Mouse (Mus musculus): ENCODE data around the gene Mocs2. TPM values are rescaled to one million over a fixed set of nuclear protein-coding genes. Genes with fewer than 3 reads are reported as not detected.

Mocs2 gene
- polyA plus RNA-seq (2012; rRNA removed) = 34.2 and 47.2 TPM in 2 replicates

DNA sequence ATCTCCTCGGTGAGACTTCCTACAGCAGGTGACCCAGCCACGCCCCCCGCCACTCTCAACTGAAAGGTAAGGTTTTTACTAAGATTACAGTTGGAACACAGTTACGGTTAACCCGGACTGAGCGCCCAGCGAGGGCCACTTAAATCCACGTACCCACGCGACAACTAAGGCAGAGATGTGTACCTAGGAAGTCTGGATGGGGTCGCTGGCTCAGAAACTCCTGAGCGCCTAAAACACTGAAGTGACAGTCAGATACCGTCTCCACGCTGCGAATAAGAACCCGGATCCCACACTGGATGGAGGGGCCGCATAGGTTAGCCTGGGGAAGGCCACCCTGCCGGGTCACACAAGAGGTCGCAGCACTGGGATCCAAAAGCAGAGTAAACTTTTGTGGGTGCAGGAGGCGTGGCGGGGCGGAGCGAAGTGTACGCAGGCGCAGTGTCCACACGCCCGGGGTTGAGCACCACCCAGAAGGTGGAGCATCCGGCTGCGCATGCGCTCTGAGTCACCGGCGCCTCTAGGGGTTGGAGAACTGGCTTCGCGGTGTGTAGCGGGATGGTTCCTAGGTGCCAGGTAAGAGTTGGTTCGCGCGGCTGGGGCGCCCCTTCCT lies at the start of gene Mocs2:
Mocs2 (plus strand) TSS at position 486 of the 610 bp plus-strand sequence.
- no peak for DNase-seq (ENCODE audit: low read depth)

DNA sequence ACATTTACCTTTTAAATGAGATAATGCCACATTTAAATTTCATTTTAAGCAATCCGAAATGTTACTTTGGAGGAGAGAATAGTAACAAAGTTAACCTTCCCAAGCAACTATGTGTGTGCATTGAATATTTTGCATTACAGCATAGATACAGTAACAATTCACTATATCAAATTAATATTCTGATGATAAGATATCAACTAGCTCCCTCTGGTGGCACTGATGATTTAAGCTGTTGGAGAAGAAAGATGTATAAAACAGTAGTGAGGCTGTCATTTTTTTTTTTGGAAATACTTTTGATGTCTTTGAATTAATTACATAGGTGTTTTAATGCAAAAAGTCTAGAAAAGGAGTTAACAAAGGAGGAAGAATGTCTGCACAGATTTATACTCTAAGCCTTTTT lies 26.5 kb upstream of the Mocs2 start:
- no peak for DNase-seq (ENCODE audit: low read depth)

DNA sequence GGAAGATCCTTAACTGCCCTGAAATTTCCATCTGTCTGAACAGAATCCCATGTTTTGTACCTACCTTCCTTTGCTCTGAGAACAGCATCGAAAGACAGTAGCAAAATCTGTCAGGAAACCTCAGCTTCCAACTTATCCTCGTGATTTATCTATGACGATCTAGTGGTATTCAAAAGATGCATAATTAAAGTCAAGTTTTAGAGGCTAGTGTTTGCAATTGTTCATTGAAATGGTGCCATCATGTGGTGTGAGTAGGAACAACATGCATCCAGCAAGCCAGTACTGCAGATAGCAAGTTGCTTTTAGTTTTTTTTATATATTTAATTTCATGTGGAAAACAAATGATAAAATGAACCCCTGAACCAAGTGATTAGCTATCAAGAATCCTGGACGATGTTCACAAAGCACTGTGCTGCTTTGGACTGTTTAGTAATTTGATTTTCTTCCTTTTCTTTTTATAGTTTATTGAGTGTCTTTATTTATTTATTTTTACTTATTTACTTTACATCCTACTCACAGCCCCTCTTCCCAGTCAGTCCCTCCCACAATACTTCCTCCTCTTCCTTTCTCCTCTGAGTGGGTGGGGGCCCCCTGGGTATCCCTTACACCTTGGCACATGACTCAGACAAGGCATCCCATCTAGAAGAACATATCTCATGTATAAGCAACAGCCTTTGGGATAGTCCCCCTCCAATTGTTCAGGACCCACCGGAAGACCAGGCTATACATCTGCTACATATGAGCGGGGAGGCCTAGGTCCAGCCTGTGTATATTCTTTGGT lies 24.6 kb upstream of the Mocs2 start:
- DNase-seq (ENCODE audit: low read depth) = no peak

DNA sequence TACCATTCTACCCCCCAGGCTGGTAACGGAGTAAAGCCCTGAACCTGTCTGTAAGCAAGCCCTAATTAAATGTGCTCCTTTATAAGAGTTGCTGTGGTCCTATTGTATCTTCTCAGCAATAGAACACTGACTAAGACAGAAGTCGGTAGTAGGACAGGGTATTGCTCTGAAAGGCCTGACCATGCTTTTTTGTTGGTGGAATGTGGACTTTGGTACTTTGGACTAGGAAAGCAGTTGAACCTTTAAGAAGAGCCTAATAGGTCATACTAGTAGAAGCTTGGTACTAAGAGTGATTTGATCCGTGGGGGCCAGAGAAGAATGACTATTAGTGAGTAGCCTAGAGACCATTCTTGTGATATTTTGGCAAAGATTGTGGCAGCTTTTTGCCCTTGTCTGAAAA lies 16.2 kb upstream of the Mocs2 start:
- DNase-seq (ENCODE audit: low read depth) = no peak

GRCm38 (mm10) chr13:114802971-114803370 lies 15.1 kb upstream of the Mocs2 start:
- DNase-seq (ENCODE audit: low read depth) = no peak

DNA sequence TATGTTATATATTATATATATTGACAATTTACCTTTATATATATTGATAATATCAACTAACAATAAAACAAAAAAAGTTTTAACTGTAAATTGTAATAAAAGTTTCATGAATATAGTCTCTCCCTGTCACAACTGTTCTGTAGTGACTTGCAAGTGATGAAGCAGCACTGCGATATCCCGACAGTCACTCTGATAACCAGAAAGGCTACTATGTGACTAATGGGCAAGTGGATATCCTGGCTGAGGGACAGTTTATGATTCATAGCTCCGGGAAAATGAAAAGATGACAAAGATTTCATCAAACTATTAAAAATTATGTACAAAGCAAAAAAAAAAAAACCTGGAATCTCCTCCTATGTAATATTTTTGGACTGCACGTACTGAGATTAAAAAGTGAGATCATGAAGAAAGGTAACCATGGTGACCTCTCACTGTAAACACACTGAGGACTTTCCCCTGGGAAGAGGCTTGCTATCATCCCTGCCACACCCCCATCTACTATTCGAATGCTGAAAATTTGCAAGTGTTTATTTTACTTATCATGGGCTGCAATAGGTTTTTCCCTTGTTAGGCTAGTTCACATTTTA lies 8.3 kb upstream of the Mocs2 start:
- DNase-seq (ENCODE audit: low read depth) = no peak

- DNase-seq (ENCODE audit: low read depth) = no peak
These were observed 477 bp downstream of the Mocs2 start for GRCm38 (mm10) chr13:114818513-114818912.

- DNase-seq (ENCODE audit: low read depth) = no peak
These were observed 4.8 kb downstream of the Mocs2 start for GRCm38 (mm10) chr13:114822871-114823270.

DNA sequence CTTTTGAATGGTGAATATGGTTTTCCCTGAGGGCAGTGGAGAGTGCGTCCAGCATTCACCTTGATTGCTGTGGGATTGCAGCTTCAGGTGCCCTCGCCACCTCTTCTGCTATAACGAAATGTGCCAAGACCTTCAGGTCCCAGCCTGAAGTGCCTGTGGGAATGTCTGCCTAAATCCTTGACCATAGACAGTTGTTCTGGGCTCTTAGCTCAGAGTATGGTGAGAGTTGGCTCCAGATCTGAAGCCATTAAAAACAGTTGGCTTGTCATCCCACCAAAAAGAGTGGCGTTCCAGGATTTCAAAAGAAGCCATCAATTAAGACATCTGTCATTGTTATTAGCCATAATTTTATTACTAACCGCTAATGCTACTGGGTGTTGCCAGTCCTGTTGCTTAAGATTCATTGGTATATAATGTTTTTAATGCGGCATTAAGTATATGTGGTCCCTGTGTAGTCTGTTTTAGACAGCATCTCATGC lies 7.4 kb downstream of the Mocs2 start:
- DNase-seq (ENCODE audit: low read depth) = peak; percentile 92

DNA sequence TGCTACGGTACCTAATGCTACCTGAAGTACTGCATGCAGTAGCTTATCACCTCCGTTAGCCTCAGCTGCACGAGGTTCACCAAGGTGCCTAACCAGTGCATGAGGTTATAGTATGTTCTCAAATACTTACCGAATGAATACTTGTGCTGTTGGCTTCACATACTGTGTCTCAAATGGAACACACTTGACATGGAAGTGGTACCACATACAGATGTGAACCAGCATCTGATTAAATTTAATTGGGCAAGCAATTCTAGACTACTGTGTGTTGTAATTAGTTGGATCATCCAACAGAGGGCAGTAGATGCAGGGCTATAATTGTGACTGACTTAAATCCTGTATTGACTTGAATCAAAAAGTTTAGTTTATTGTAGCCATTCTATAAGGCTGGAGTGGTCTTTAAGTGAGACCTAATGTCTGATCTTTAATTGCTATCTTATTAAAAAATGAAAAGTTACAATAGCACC lies 13.4 kb downstream of the Mocs2 start:
- no peak for DNase-seq (ENCODE audit: low read depth)

DNA sequence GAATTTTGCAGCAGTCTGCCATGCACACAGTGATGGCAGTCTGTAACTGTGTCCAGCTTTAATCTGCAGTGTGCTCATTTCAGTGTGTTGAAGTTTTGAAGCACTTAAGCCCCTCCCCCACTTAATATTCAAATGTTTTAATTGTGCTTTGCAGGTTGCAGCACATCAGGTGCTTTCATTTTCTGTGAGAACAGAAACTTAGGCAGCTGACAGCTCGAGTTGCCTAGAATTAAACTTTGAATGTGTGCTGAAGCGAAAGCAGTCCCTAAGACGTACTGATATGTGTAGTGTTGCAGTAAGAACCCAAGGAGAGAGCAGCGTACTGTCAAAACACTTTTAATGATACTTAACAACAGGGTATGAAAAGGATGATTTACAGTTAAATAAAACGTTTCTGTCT lies 14.7 kb downstream of the Mocs2 start:
- DNase-seq (ENCODE audit: low read depth) = no peak

DNA sequence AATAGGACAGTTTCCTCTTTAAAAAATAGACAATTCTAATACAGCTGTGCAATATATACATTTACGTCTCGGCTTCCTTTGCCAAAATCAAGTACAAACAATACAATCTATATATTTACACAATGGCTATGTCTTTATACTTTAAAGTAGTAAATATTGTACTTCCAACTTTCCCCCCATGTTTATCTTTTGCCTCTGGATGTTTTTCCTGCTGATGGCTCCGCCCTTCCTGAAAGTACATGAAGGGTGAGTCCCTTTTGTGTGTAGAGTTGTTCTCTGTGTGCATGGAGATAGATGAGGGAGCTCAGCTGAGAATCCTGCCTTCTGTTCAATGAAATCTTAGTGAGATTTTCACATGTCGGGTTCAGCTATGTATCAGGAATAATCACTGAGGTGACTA lies 15.3 kb downstream of the Mocs2 start:
- DNase-seq (ENCODE audit: low read depth) = no peak

DNA sequence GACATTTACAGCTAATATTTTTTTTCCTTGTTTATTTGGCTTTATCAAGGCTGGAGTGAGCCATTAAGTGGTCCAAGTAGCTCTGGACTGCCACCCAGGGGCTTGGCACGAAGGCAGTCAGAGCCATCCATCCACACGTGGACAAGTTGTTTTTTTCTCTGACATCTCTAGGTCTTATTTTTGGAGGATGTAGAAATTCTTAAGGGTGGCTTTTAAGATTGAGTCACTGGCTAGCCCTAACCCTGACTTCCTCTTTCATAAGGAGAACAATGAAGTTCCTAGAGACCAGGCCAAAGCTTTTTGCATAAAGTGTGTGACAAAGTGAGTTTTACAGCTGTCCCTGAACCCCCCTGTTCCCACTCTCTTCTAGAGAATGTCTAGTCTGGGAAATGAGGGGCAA lies 16.5 kb downstream of the Mocs2 start:
- DNase-seq (ENCODE audit: low read depth) = no peak

- no peak for DNase-seq (ENCODE audit: low read depth)
These were observed 19.0 kb downstream of the Mocs2 start for GRCm38 (mm10) chr13:114837061-114837460.

GRCm38 (mm10) chr13:114838535-114838990 lies 20.5 kb downstream of the Mocs2 start:
- DNase-seq (ENCODE audit: low read depth) = peak; percentile 80

DNA sequence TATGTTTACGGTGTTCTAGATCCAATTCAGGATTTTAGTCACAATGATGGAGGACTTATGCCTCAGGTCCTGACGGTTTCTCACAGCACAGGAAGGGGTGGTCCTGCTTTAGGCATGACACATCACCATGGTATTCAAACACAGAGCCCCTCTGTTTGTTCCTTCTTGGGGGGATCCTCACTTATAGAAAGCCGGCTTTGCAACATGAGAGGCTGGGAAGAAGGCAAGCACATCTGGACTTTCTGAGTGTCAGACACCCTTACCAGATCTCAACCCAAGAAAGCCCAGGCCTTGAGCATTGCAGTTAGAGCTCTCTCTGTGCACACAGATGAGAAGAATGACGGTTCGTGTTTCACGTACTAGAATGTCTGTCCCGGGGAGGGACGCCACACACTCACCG lies 21.1 kb downstream of the Mocs2 start:
- DNase-seq (ENCODE audit: low read depth) = no peak

DNA sequence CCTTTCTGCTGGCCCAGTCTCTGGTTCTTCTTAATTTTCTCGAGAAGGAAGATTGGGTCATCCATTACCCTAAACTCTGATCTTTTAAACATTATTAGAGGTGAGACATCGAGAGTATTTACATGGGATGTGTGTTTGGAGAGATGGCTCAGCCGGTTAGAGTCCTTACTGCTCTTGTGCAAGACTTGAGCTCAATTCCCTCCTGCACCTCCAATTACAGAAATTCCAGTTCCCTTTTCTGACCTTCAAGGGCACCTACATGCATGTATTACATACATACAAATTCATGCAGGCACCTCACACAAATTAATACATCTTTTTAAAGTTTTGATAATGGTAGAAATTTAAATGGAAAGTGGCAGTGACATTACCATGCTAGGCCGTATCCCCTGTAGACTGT lies 22.5 kb downstream of the Mocs2 start:
- DNase-seq (ENCODE audit: low read depth) = no peak

DNA sequence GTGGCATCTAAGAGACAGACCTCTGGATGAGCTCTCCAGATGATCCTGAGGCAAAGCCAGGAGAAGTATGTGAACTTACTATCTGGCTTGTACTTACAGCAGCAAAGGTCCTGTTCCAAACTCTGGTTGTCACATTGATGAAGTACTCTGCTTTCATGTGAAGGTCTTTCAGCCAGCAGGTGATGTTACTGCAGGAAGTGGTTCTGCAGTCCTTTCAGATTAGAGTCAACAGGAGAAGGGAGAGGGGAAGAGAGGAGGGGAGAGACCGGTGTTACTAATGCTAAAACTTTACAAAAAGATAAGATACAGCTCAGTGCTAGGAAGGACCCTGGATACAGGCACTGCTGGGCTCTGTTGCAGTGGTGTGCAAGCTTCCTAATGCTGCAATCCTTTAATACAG lies 25.3 kb downstream of the Mocs2 start:
- no peak for DNase-seq (ENCODE audit: low read depth)

GRCm38 (mm10) chr13:114845804-114846203 lies 27.8 kb downstream of the Mocs2 start:
- no peak for DNase-seq (ENCODE audit: low read depth)

DNA sequence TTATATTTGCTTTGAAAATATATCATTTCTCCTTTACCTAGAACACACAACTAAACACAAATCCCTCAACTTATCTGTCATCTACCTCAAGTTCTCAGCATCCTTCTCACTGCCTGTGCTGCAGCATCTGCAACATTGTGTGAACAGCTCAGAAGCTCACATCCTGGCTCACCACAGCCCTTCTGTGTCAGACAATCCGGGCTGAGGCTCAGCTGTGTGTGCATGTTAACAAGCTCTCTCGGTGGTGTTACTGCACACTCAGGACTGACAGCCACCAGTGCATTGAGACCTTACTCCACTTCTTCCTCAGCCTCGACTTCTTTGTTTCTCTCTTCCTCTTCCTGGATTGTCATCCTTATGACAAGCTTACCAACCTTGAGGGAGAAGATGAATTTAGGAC lies 30.9 kb downstream of the Mocs2 start:
- DNase-seq (ENCODE audit: low read depth) = no peak

GRCm38 (mm10) chr13:114852264-114853111 lies 34.5 kb downstream of the Mocs2 start:
- no peak for DNase-seq (ENCODE audit: low read depth)

GRCm38 (mm10) chr13:114853152-114853551 lies 35.1 kb downstream of the Mocs2 start:
- DNase-seq (ENCODE audit: low read depth) = no peak

Data from gonadal fat pad, adult 2 months (tissue).